Mouse (Mus musculus) forebrain, embryonic 10.5 days (tissue): ENCODE measurements at regions not wholly inside any gene's neighbourhood (a gene's known extent, or its start where the extent isn't known, plus 50 kb on each side); places are given as distances from the start of the nearest gene placed in this dataset.

Experiments used
- DNase-seq: peaks from one replicate; pipeline ENCODE4 v3.0.0-alpha.2; 2017; ENCODE audit warnings: low spot score; ENCODE audit errors: extremely low spot score
- H3K27ac ChIP-seq: fragments of 300-500 bp; sonication (generic); 2 replicates; pipeline ENCODE4 v1.5.1; 2016; ENCODE audit warnings: mild to moderate bottlenecking
- H3K27me3 ChIP-seq: fragments of 300-500 bp; sonication (generic); 2 replicates; pipeline ENCODE4 v1.6.1; 2016; ENCODE audit warnings: mild to moderate bottlenecking; ENCODE audit not compliant: poor library complexity, severe bottlenecking
- H3K36me3 ChIP-seq: fragments of 300-500 bp; sonication (generic); replicated peaks from 2 replicates; pipeline ENCODE4 v1.6.1; 2016; ENCODE audit warnings: mild to moderate bottlenecking, moderate library complexity
- H3K4me1 ChIP-seq: fragments of 300-500 bp; sonication (generic); 2 replicates; pipeline ENCODE4 v1.6.1; 2016
- H3K4me3 ChIP-seq: fragments of 300-500 bp; sonication (generic); 2 replicates; pipeline ENCODE4 v1.5.1; 2016; ENCODE audit warnings: mild to moderate bottlenecking, moderate library complexity
- H3K9me3 ChIP-seq: fragments of 300-500 bp; sonication (generic); 2 replicates; pipeline ENCODE4 v1.6.1; 2016; ENCODE audit warnings: mild to moderate bottlenecking, moderate library complexity
- WGBS: fragments of 180-500 bp; shearing (Covaris S2); methylation state at CpG from one replicate; pipeline ENCODE4 v1.1.7; 2016; 5-methylcytosine and 5-hydroxymethylcytosine counted together

GRCm38 (mm10) chr13:28633541-28634041 is 319.9 kb downstream of the Sox4 start:
- no peaks in the 10 kb centered on the region for H3K27me3 ChIP-seq
- peaks cover 15% of the 10 kb centered on the region for H3K36me3 ChIP-seq
- WGBS, result 42% methylated on average over 5 of the region's 5 CpGs
- peak overlapping the region; percentile 63 for H3K27ac ChIP-seq
- no peaks in the 10 kb centered on the region for H3K9me3 ChIP-seq
- H3K4me1 ChIP-seq, result peaks cover 56% of the 10 kb centered on the region
- DNase-seq, result peak; percentile 28
- H3K4me3 ChIP-seq, result no peak overlapping the region

- Histone ChIP-seq H3K27me3 (no peaks in the 10 kb centered on the region), H3K36me3 (peaks cover 15% of the 10 kb centered on the region), H3K4me1 (peaks cover 46% of the 10 kb centered on the region), H3K27ac (peak overlapping the region; percentile 81), H3K9me3 (no peaks in the 10 kb centered on the region), H3K4me3 (no peak overlapping the region)
- DNase-seq, result peak; percentile 27
- 36% methylated on average over 9 of the region's 9 CpGs for WGBS
These were observed 323.8 kb downstream of the Sox4 start for GRCm38 (mm10) chr13:28629431-28630331.

GRCm38 (mm10) chr13:28628751-28629150 is 324.8 kb downstream of the Sox4 start:
- Histone ChIP-seq H3K27ac (peak overlapping the region; percentile 81), H3K4me1 (peaks cover 38% of the 10 kb centered on the region), H3K36me3 (peaks cover 15% of the 10 kb centered on the region), H3K4me3 (no peak overlapping the region), H3K27me3 (no peaks in the 10 kb centered on the region), H3K9me3 (no peaks in the 10 kb centered on the region)
- DNase-seq, result no peak
- 55% methylated on average over 8 of the region's 8 CpGs for WGBS

- Histone ChIP-seq H3K36me3 (no peaks in the 10 kb centered on the region), H3K27ac (no peak overlapping the region), H3K27me3 (no peaks in the 10 kb centered on the region), H3K4me3 (no peak overlapping the region), H3K4me1 (peaks cover 29% of the 10 kb centered on the region), H3K9me3 (no peaks in the 10 kb centered on the region)
- DNase-seq, result no peak
- WGBS, result 36% methylated on average over 3 of the region's 3 CpGs
These were observed 334.6 kb downstream of the Sox4 start for GRCm38 (mm10) chr13:28618961-28619360.

GRCm38 (mm10) chr13:28617503-28617902 is 336.0 kb downstream of the Sox4 start:
- Histone ChIP-seq H3K4me3 (no peak overlapping the region), H3K4me1 (peaks cover 29% of the 10 kb centered on the region)
- 95% methylated on average over 4 of the region's 4 CpGs for WGBS

GRCm38 (mm10) chr13:28616645-28617381 is 336.7 kb downstream of the Sox4 start:
- Histone ChIP-seq H3K27ac (no peak overlapping the region), H3K4me1 (peaks cover 33% of the 10 kb centered on the region), H3K9me3 (no peaks in the 10 kb centered on the region), H3K36me3 (peaks cover 7% of the 10 kb centered on the region; the same call in 1 of the 2 replicates), H3K27me3 (no peaks in the 10 kb centered on the region), H3K4me3 (no peak overlapping the region)
- WGBS, result 90% methylated on average over 9 of the region's 9 CpGs
- DNase-seq, result no peak

More at GRCm38 (mm10) chr13:28617503-28617902, 336.0 kb downstream of the Sox4 start:
- Histone ChIP-seq H3K36me3 (peaks cover 4% of the 10 kb centered on the region; the same call in 1 of the 2 replicates), H3K27me3 (no peaks in the 10 kb centered on the region), H3K9me3 (no peaks in the 10 kb centered on the region), H3K27ac (no peak overlapping the region)
- DNase-seq, result no peak

- WGBS, result 76% methylated on average over 6 of the region's 6 CpGs
- Histone ChIP-seq H3K9me3 (no peaks in the 10 kb centered on the region), H3K36me3 (peaks cover 5% of the 10 kb centered on the region; the same call in 1 of the 2 replicates), H3K4me3 (no peak overlapping the region), H3K27ac (no peak overlapping the region), H3K27me3 (no peaks in the 10 kb centered on the region), H3K4me1 (peaks cover 10% of the 10 kb centered on the region; the same call in 1 of the 2 replicates)
- no peak for DNase-seq
These were observed 345.9 kb downstream of the Sox4 start for GRCm38 (mm10) chr13:28607551-28608114.

- no peaks in the 10 kb centered on the region for H3K9me3 ChIP-seq
- H3K27ac ChIP-seq, result no peak overlapping the region
- no peaks in the 10 kb centered on the region for H3K36me3 ChIP-seq
- no peak overlapping the region for H3K4me3 ChIP-seq
- no peak for DNase-seq
- H3K4me1 ChIP-seq, result peaks cover 5% of the 10 kb centered on the region; the same call in 1 of the 2 replicates
- 89% methylated on average over 1 of the region's 1 CpGs for WGBS
- H3K27me3 ChIP-seq, result no peaks in the 10 kb centered on the region
These were observed 346.9 kb downstream of the Sox4 start for GRCm38 (mm10) chr13:28606651-28607050.

- 76% methylated on average over 1 of the region's 1 CpGs for WGBS
- DNase-seq, result no peak
- H3K27me3 ChIP-seq, result no peaks in the 10 kb centered on the region
These were observed 347.7 kb downstream of the Sox4 start for GRCm38 (mm10) chr13:28605833-28606232.

GRCm38 (mm10) chr13:28604016-28604415 is 346.7 kb downstream of the Gm11361 start:
- no peaks in the 10 kb centered on the region for H3K9me3 ChIP-seq
- no peaks in the 10 kb centered on the region for H3K36me3 ChIP-seq
- no peaks in the 10 kb centered on the region for H3K27me3 ChIP-seq
- no peak for DNase-seq
- H3K27ac ChIP-seq, result no peak overlapping the region
- 82% methylated on average over 6 of the region's 6 CpGs for WGBS
- H3K4me1 ChIP-seq, result peaks cover 14% of the 10 kb centered on the region; the same call in 1 of the 2 replicates
- no peak overlapping the region for H3K4me3 ChIP-seq

More at GRCm38 (mm10) chr13:28605833-28606232, 347.7 kb downstream of the Sox4 start:
- Histone ChIP-seq H3K36me3 (no peaks in the 10 kb centered on the region), H3K4me1 (peaks cover 11% of the 10 kb centered on the region; the same call in 1 of the 2 replicates), H3K9me3 (no peaks in the 10 kb centered on the region), H3K4me3 (no peak overlapping the region), H3K27ac (no peak overlapping the region)

- WGBS, result 72% methylated on average over 5 of the region's 5 CpGs
These were observed 343.5 kb downstream of the Gm11361 start for GRCm38 (mm10) chr13:28600792-28601191.

GRCm38 (mm10) chr13:28596367-28596766 is 339.0 kb downstream of the Gm11361 start:
- WGBS, result 86% methylated on average over 2 of the region's 2 CpGs
- H3K27ac ChIP-seq, result no peak overlapping the region
- no peaks in the 10 kb centered on the region for H3K27me3 ChIP-seq
- H3K9me3 ChIP-seq, result peaks cover 6% of the 10 kb centered on the region; the same call in 1 of the 2 replicates
- no peak overlapping the region for H3K4me3 ChIP-seq
- H3K36me3 ChIP-seq, result peaks cover 24% of the 10 kb centered on the region
- peaks cover 8% of the 10 kb centered on the region; the same call in 1 of the 2 replicates for H3K4me1 ChIP-seq
- no peak for DNase-seq

More at GRCm38 (mm10) chr13:28600792-28601191, 343.5 kb downstream of the Gm11361 start:
- DNase-seq, result no peak
- H3K27ac ChIP-seq, result no peak overlapping the region
- H3K27me3 ChIP-seq, result no peaks in the 10 kb centered on the region
- no peaks in the 10 kb centered on the region for H3K9me3 ChIP-seq
- peaks cover 14% of the 10 kb centered on the region; the same call in 1 of the 2 replicates for H3K4me1 ChIP-seq
- peaks cover 2% of the 10 kb centered on the region for H3K36me3 ChIP-seq
- H3K4me3 ChIP-seq, result no peak overlapping the region
